Mouse (Mus musculus): ENCODE data around the gene Timp4. TPM values are rescaled to one million over a fixed set of nuclear protein-coding genes. Genes with fewer than 3 reads are reported as not detected.

Timp4 gene
- total RNA-seq, 2 experiments from 2014 or later: 20.7 to 23.0 TPM

DNA sequence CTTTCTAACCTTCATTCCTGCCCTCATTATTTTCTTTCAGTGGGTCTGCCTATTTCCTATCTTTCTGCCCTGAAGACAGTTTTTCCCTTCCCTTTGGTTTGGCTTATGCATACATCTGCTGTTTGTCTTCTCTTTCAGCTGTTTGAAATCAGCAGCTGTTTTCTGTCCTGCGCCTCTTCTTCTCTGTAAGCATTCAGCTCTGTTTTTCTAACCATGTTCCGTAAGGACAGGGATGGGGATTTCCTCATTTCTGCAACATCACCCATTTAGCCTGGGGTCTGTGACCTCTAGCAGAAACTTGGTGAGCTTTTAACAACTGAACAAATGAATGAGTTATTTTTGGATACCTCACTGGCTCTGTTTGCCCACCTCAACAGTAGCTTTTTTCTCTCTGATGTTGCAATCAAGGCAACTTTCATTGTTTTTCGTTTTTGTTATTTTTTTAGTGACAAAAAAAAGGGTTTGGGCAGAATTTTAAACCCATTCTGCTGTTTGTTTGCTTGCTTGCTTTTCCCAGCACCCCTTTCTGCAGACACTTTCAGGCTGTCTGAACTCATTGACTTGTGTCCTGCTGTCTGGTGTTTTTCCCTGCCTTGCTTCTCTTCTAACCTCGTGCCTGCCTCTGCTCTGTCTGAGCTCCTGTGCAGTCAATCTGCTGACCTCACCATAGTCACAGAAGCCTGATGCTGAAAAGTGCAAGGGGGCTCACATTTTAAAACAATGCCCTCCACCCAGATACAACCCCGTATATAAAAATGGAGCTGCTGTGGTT, 39.7 kb downstream of the Timp4 start:
- DNase-seq: no peak
- no peak overlapping the region for H3K4me3 ChIP-seq
- no peak overlapping the region for H3K27ac ChIP-seq
- intact Hi-C loops (cut with DNase I): no loop called here
- TF ChIP-seq CTCF (IDR thresholded peaks at IDR 0.05): no peak

GRCm38 (mm10) chr6:115210820-115211219, 41.2 kb downstream of the Timp4 start:
- Histone ChIP-seq H3K27ac (no peak overlapping the region), H3K4me3 (no peak overlapping the region)
- DNase-seq: no peak
- no peak for TF ChIP-seq CTCF (IDR thresholded peaks at IDR 0.05)
- intact Hi-C loops (cut with DNase I): no loop called here

GRCm38 (mm10) chr6:115210187-115210586, 41.8 kb downstream of the Timp4 start:
- no peak for DNase-seq
- no peak for TF ChIP-seq CTCF (IDR thresholded peaks at IDR 0.05)
- no peak overlapping the region for H3K4me3 ChIP-seq
- intact Hi-C loops (cut with DNase I): no loop called here
- no peak overlapping the region for H3K27ac ChIP-seq

DNA sequence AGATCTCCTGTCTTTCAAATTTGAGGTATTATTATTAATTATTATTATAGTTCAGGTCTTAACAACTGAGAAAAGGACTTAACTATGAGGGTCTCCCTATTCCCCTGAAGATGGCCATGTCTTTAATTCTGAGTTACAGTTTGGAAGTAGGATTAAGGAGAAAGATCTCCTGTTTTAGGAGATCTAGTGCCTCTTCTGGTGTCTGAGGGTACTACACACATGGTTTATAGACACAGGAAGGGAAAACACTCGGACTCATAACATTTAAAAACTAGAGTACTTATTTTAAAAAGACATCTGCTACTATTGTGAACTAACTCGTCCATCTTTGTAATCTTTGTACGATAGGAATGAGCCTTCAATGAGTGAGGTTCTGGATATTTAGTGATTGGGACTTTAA, 49.0 kb downstream of the Timp4 start:
- no peak for DNase-seq
- intact Hi-C loops (cut with DNase I): no loop called here
- no peak overlapping the region for H3K4me3 ChIP-seq
- no peak overlapping the region for H3K27ac ChIP-seq
- TF ChIP-seq CTCF (IDR thresholded peaks at IDR 0.05): no peak

DNA sequence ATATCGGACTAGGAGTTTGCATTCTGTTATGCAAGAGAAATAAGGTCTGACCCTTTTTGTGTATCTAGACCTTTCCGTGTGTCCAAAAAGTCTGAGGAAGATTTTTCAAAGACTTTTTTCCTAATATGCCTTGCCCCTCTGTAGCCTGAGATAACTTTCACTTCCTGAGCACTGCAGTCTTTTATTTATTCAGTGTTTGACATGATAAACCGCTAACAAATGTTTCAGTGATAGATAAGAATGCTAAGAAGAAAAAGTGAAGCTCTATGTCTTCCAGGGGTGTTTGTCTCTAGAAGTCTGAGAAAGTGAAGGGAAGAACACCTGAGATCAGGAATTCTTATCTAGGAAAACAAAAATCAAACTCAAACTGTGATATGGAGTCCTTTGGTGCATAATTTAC, 51.3 kb downstream of the Timp4 start:
- intact Hi-C loops (cut with DNase I): no loop called here
- no peak for DNase-seq
- TF ChIP-seq CTCF (IDR thresholded peaks at IDR 0.05): no peak
- Histone ChIP-seq H3K4me3 (no peak overlapping the region), H3K27ac (no peak overlapping the region)

Other genes starting within 250 kb of the Timp4 start
- 1 to 10 TPM; 6.7 to 8.1 TPM for gene Tamm41, start 214.3 kb downstream of the Timp4 start, total RNA-seq (2021)
- gene Syn2, start 117.3 kb downstream of the Timp4 start, total RNA-seq (2021): 1 to 10 TPM in 1 of 2 experiments, under 1 TPM in 1; 0.87 to 1.5 TPM
- gene Gm17482, start 24.9 kb downstream of the Timp4 start, total RNA-seq (2021): not detected
- 1 to 10 TPM; 1.3 to 4.8 TPM for gene Pparg, start 108.7 kb upstream of the Timp4 start, total RNA-seq (2021)